17 mouse cellular contexts compared by ENCODE assay signal in the genomic region with DNA sequence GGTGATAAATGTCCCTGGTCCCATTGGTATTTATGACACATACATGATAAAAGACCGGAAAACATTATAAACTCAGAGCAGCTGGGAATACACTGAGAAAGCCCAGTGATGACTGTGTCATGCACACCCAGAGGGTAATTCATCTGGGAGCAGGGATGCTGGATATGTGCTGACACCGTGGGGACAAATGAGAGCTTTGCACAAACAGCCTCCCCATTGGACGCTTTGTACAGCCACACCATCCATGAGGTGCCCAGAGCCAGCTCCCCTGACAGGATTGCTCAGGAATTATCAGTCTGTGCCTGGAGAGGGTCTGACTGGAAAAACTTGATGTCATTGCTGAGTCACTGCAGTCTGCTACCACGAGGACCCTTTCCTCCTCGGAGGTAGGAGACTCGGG.
DNase-seq lines count a peak whose midpoint lies in the region; ATAC-seq and TF ChIP-seq lines count a peak whose summit lies in the region.
"Had no signal": no experiment of that assay in that cellular context is flagged by ENCODE, and none has a peak within 500 bp of the region (broad histone marks: within the 10 kb centered on the region; RNA-seq: fewer than 3 reads in every experiment).

No protein-coding gene starts in this region.

- 57% methylated on average over 6 of the region's 6 CpGs for WGBS in limb, embryonic 13.5 days
- WGBS in limb, embryonic 10.5 days, result 76% methylated on average over 6 of the region's 6 CpGs
- WGBS in intestine, embryonic 15.5 days, result 28% methylated on average over 6 of the region's 6 CpGs
- 65% methylated on average over 6 of the region's 6 CpGs for WGBS in midbrain, postnatal 0 days

- peaks cover 11% of the 10 kb centered on the region; the same call in 1 of the 2 replicates for H3K4me1 ChIP-seq in limb, embryonic 13.5 days
- no peaks in the 10 kb centered on the region; the same call in 1 of the 2 replicates for H3K4me1 ChIP-seq in limb, embryonic 10.5 days
- 0 out of 2 replicates have a peak, but pooled peaks cover 11% of the 10 kb centered on the region for H3K4me1 ChIP-seq in intestine, embryonic 15.5 days (replicated peaks)
- H3K4me1 ChIP-seq in midbrain, postnatal 0 days (ENCODE audit: insufficient read depth, low read length), result no peaks in the 10 kb centered on the region; the same call in 1 of the 2 replicates
- H3K4me1 ChIP-seq: liver, embryonic 13.5 days had no signal

- TF ChIP-seq CTCF in midbrain, postnatal 0 days (IDR thresholded peaks at IDR 0.05), result no peak

- no peak overlapping the region for H3K9ac ChIP-seq in limb, embryonic 13.5 days
- no peak overlapping the region for H3K9ac ChIP-seq in intestine, embryonic 15.5 days
- H3K9ac ChIP-seq in midbrain, postnatal 0 days (replicated peaks; ENCODE audit: low read length, poor library complexity, severe bottlenecking), result no peak overlapping the region
- H3K9ac ChIP-seq: embryonic facial prominence, embryonic 13.5 days; liver, embryonic 13.5 days had no signal

- H3K4me2 ChIP-seq in limb, embryonic 13.5 days (replicated peaks), result no peak overlapping the region
- H3K4me2 ChIP-seq in intestine, embryonic 15.5 days (replicated peaks), result no peak overlapping the region
- no peak overlapping the region for H3K4me2 ChIP-seq in midbrain, postnatal 0 days (ENCODE audit: low read depth, low read length, poor library complexity, severe bottlenecking)
- H3K4me2 ChIP-seq: embryonic facial prominence, embryonic 13.5 days; liver, embryonic 13.5 days had no signal

- peaks cover 14% of the 10 kb centered on the region; the same call in 1 of the 2 replicates for H3K36me3 ChIP-seq in limb, embryonic 13.5 days
- no peaks in the 10 kb centered on the region for H3K36me3 ChIP-seq in limb, embryonic 10.5 days
- H3K36me3 ChIP-seq in intestine, embryonic 15.5 days, result no peaks in the 10 kb centered on the region
- H3K36me3 ChIP-seq in midbrain, postnatal 0 days (ENCODE audit: insufficient read depth, low read length), result no peaks in the 10 kb centered on the region
- H3K36me3 ChIP-seq: liver, embryonic 13.5 days had no signal

- peak; percentile 19 for DNase-seq in adrenal gland, postnatal 14 days
- no peak for DNase-seq in adrenal gland, postnatal 25 days
- DNase-seq in limb, embryonic 10.5 days (ENCODE audit: low spot score), result no peak
- no peak for DNase-seq in midbrain, postnatal 0 days (ENCODE audit: low spot score)
- DNase-seq in cerebellum, adult 18-20 months, result no peak
- DNase-seq: adrenal gland, postnatal 10 days; cerebellum, adult 11-12 months; heart, adult 2 months; liver, embryonic 13.5 days; spleen, adult 18-20 months; thymus, adult 18-20 months had no signal

- ATAC-seq in limb, embryonic 13.5 days (ENCODE audit: low FRiP score, low read depth), result 0 out of 2 replicates have a peak, but pooled peaks have one; percentile 20
- peak; percentile 70 for ATAC-seq in intestine, embryonic 15.5 days
- peak; percentile 45 for ATAC-seq in midbrain, postnatal 0 days (ENCODE audit: low FRiP score)
- ATAC-seq in erythroblast, adult 5-6 weeks (replicated peaks; ENCODE audit: low FRiP score, poor library complexity, severe bottlenecking), result no peak
- ATAC-seq: inflammation-experienced regulatory T-cells, adult 6 months had no signal

- no peak overlapping the region for H3K27ac ChIP-seq in limb, embryonic 13.5 days
- no peak overlapping the region for H3K27ac ChIP-seq in limb, embryonic 10.5 days
- H3K27ac ChIP-seq in intestine, embryonic 15.5 days, result peak overlapping the region; percentile 5; the same call in 1 of the 2 replicates
- H3K27ac ChIP-seq in midbrain, postnatal 0 days (ENCODE audit: low read depth, low read length), result no peak overlapping the region
- H3K27ac ChIP-seq: embryonic facial prominence, embryonic 13.5 days; heart, adult 2 months; left cerebral cortex, adult 2 months; liver, embryonic 13.5 days had no signal

- no peak overlapping the region for H3K4me3 ChIP-seq in limb, embryonic 13.5 days
- H3K4me3 ChIP-seq in limb, embryonic 10.5 days, result no peak overlapping the region
- H3K4me3 ChIP-seq in intestine, embryonic 15.5 days (replicated peaks), result no peak overlapping the region
- no peak overlapping the region for H3K4me3 ChIP-seq in midbrain, postnatal 0 days (ENCODE audit: low read depth, low read length)
- H3K4me3 ChIP-seq: embryonic facial prominence, embryonic 13.5 days; heart, adult 2 months; left cerebral cortex, adult 2 months; liver, embryonic 13.5 days had no signal

- H3K27me3 ChIP-seq in limb, embryonic 13.5 days, result no peaks in the 10 kb centered on the region
- H3K27me3 ChIP-seq in limb, embryonic 10.5 days (ENCODE audit: low read depth, poor library complexity, severe bottlenecking), result no peaks in the 10 kb centered on the region
- no peaks in the 10 kb centered on the region for H3K27me3 ChIP-seq in intestine, embryonic 15.5 days (replicated peaks)
- no peaks in the 10 kb centered on the region for H3K27me3 ChIP-seq in midbrain, postnatal 0 days (ENCODE audit: insufficient read depth, low read length)
- H3K27me3 ChIP-seq: embryonic facial prominence, embryonic 13.5 days; liver, embryonic 13.5 days had no signal

- no peaks in the 10 kb centered on the region for H3K9me3 ChIP-seq in limb, embryonic 13.5 days
- no peaks in the 10 kb centered on the region for H3K9me3 ChIP-seq in limb, embryonic 10.5 days (replicated peaks)
- H3K9me3 ChIP-seq in intestine, embryonic 15.5 days, result no peaks in the 10 kb centered on the region
- H3K9me3 ChIP-seq in midbrain, postnatal 0 days (ENCODE audit: low read length), result no peaks in the 10 kb centered on the region
- H3K9me3 ChIP-seq: embryonic facial prominence, embryonic 13.5 days; liver, embryonic 13.5 days had no signal
